Mouse (Mus musculus) megakaryocyte, embryonic 14.5 days (primary cell): ENCODE measurements around the gene Stau1. TPM values are rescaled to one million over a fixed set of nuclear protein-coding genes. Genes with fewer than 3 reads are reported as not detected.

Experiments used
- H3K27me3 ChIP-seq: replicated peaks from 2 replicates; pipeline ENCODE3; 2012; ENCODE audit warnings: inconsistent platforms
- H3K36me3 ChIP-seq: replicated peaks from 2 replicates; pipeline ENCODE3; 2012; ENCODE audit warnings: low read length, inconsistent platforms, mixed read lengths
- H3K4me1 ChIP-seq: 2 replicates; pipeline ENCODE4 v1.6.1; 2012; ENCODE audit warnings: inconsistent platforms
- H3K4me3 ChIP-seq: replicated peaks from 2 replicates; pipeline ENCODE3; 2012; ENCODE audit warnings: moderate library complexity, mild to moderate bottlenecking, inconsistent platforms
- H3K9me3 ChIP-seq: 2 replicates; pipeline ENCODE4 v1.6.1; 2012; ENCODE audit warnings: inconsistent platforms
- FLI1 ChIP-seq: IDR thresholded peaks from 2 replicates; pipeline ENCODE4 v1.6.1; 2012; ENCODE audit warnings: low read length, inconsistent platforms, mixed read lengths
- GATA1 ChIP-seq: IDR thresholded peaks from 3 replicates; pipeline ENCODE4 v1.6.1; 2012; ENCODE audit warnings: mixed read lengths, low read length, inconsistent platforms, borderline replicate concordance
- polyA plus RNA-seq: library from polyadenylated mRNA; stranded (reverse); fragments of >175 nt; gene quantifications from 2 replicates; pipeline ENCODE4 v1.2.3, GENCODE M21; 2012; ENCODE audit warnings: low replicate concordance; ENCODE audit not compliant: insufficient read depth

The Stau1 gene
- polyA plus RNA-seq, 1 experiment, result 13.2 TPM

- H3K9me3 ChIP-seq, result no peaks in the 10 kb centered on the region
- no peaks in the 10 kb centered on the region for H3K27me3 ChIP-seq
- peaks cover 95% of the 10 kb centered on the region for H3K36me3 ChIP-seq
- H3K4me3 ChIP-seq, result no peak overlapping the region
- TF ChIP-seq FLI1 (no peak), GATA1 (no peak)
- H3K4me1 ChIP-seq, result peaks cover 4% of the 10 kb centered on the region; the same call in 1 of the 2 replicates
These were observed 59.9 kb downstream of the Stau1 start for GRCm38 (mm10) chr2:166936166-166936565.

- Histone ChIP-seq H3K36me3 (peaks cover 95% of the 10 kb centered on the region), H3K4me3 (no peak overlapping the region), H3K27me3 (no peaks in the 10 kb centered on the region), H3K9me3 (no peaks in the 10 kb centered on the region), H3K4me1 (peaks cover 4% of the 10 kb centered on the region; the same call in 1 of the 2 replicates)
- no peak for TF ChIP-seq GATA1
- TF ChIP-seq FLI1, result no peak
These were observed 60.5 kb downstream of the Stau1 start for GRCm38 (mm10) chr2:166935582-166935981.

GRCm38 (mm10) chr2:166934416-166934815 lies 61.7 kb downstream of the Stau1 start:
- Histone ChIP-seq H3K9me3 (no peaks in the 10 kb centered on the region), H3K36me3 (peaks cover 95% of the 10 kb centered on the region)
- TF ChIP-seq FLI1, result no peak
- no peak for TF ChIP-seq GATA1

GRCm38 (mm10) chr2:166933943-166934342 lies 62.2 kb downstream of the Stau1 start:
- H3K9me3 ChIP-seq, result no peaks in the 10 kb centered on the region
- H3K4me1 ChIP-seq, result peaks cover 4% of the 10 kb centered on the region; the same call in 1 of the 2 replicates
- no peaks in the 10 kb centered on the region for H3K27me3 ChIP-seq
- H3K4me3 ChIP-seq, result no peak overlapping the region
- no peak for TF ChIP-seq FLI1
- TF ChIP-seq GATA1, result no peak
- peaks cover 95% of the 10 kb centered on the region for H3K36me3 ChIP-seq

More at GRCm38 (mm10) chr2:166934416-166934815, 61.7 kb downstream of the Stau1 start:
- no peaks in the 10 kb centered on the region for H3K27me3 ChIP-seq
- peaks cover 4% of the 10 kb centered on the region; the same call in 1 of the 2 replicates for H3K4me1 ChIP-seq
- H3K4me3 ChIP-seq, result no peak overlapping the region

- Histone ChIP-seq H3K27me3 (no peaks in the 10 kb centered on the region), H3K9me3 (no peaks in the 10 kb centered on the region), H3K4me1 (no peaks in the 10 kb centered on the region; the same call in 1 of the 2 replicates), H3K4me3 (no peak overlapping the region), H3K36me3 (peaks cover 94% of the 10 kb centered on the region)
- TF ChIP-seq FLI1, result no peak
- TF ChIP-seq GATA1, result no peak
These were observed 72.1 kb downstream of the Stau1 start for GRCm38 (mm10) chr2:166923971-166924370.

GRCm38 (mm10) chr2:166910536-166910935 lies 85.6 kb downstream of the Stau1 start:
- peaks cover 26% of the 10 kb centered on the region for H3K4me1 ChIP-seq
- H3K9me3 ChIP-seq, result no peaks in the 10 kb centered on the region
- H3K36me3 ChIP-seq, result peaks cover 26% of the 10 kb centered on the region
- no peak overlapping the region for H3K4me3 ChIP-seq
- TF ChIP-seq FLI1 (no peak), GATA1 (no peak)
- no peaks in the 10 kb centered on the region for H3K27me3 ChIP-seq

- H3K27me3 ChIP-seq, result no peaks in the 10 kb centered on the region
- no peak for TF ChIP-seq GATA1
- TF ChIP-seq FLI1, result no peak
- H3K4me3 ChIP-seq, result no peak overlapping the region
- H3K4me1 ChIP-seq, result peaks cover 34% of the 10 kb centered on the region
- peaks cover 20% of the 10 kb centered on the region for H3K36me3 ChIP-seq
- H3K9me3 ChIP-seq, result no peaks in the 10 kb centered on the region
These were observed 86.4 kb downstream of the Stau1 start for GRCm38 (mm10) chr2:166909729-166910128.

GRCm38 (mm10) chr2:166906523-166907182 lies 89.4 kb downstream of the Stau1 start:
- TF ChIP-seq GATA1 (no peak), FLI1 (no peak)
- no peaks in the 10 kb centered on the region for H3K9me3 ChIP-seq
- peaks cover 18% of the 10 kb centered on the region for H3K36me3 ChIP-seq
- peak overlapping the region; percentile 98 for H3K4me3 ChIP-seq
- H3K4me1 ChIP-seq, result peaks cover 42% of the 10 kb centered on the region
- H3K27me3 ChIP-seq, result no peaks in the 10 kb centered on the region

GRCm38 (mm10) chr2:166905711-166906522 lies 90.2 kb downstream of the Stau1 start, which contains the start of gene Cse1l:
Gene Cse1l (plus strand): TSS chr2:166906040.
- no peaks in the 10 kb centered on the region for H3K9me3 ChIP-seq
- no peak for TF ChIP-seq GATA1
- no peak for TF ChIP-seq FLI1
- peaks cover 49% of the 10 kb centered on the region for H3K4me1 ChIP-seq
- peaks cover 21% of the 10 kb centered on the region for H3K36me3 ChIP-seq
- peak within 1 kb of the TSS; percentile 98 for H3K4me3 ChIP-seq
- no peaks in the 10 kb centered on the region for H3K27me3 ChIP-seq
